Mouse (Mus musculus) brain, adult 10 weeks (tissue): ENCODE measurements around the gene Slc9a3r2. TPM values are rescaled to one million over a fixed set of nuclear protein-coding genes. Genes with fewer than 3 reads are reported as not detected.

Experiments
- polyA plus RNA-seq: library from polyadenylated mRNA; stranded (reverse); fragments of 350-450 nt; fragmentation: Illumina TruSeq; extraction: RNeasy Lipid Tissue Mini Kit (QIAGEN cat#74804); gene quantifications from one replicate; pipeline ENCODE4 v1.2.3, GENCODE M21; 2015; ENCODE audit warnings: low read depth, low replicate concordance

Slc9a3r2 gene
- 49.3 TPM for polyA plus RNA-seq

DNA sequence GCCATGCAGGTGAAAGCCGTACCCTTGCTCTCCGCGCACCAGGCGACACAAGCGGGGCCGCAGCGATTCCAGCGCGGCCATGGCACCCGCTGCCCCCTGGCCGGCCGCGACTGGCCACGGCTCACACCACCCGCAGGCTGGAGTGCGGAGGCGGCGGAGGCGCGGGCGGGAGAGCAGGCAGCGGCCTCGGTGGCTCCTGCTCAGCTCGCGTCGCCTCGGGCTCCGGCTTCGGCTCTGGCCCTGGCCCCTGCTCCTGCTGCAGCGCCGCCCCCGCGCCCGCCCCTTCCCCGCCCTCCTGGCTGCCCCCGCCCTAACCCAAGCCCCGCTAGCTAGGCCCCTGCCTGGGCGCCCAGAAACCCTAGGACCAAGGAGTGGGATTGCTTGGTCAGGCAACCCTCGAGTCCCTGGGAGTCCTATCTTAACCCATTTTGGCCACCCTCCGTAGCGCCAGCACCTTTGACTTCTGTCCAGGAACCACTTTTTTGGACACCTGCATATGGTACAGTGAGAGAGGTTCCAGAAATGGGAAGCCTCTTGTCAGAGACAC lies at the start of gene Slc9a3r2:
TSS of gene Slc9a3r2 (minus strand) at position 258 of the 547 bp plus-strand sequence.

GRCm38 (mm10) chr17:24696011-24696697 lies 46.0 kb upstream of the Slc9a3r2 start, which contains the start of the genes Gfer and Noxo1:
TSS of gene Gfer (minus strand) at chr17:24696156.
TSS of gene Noxo1 (plus strand) at chr17:24696234.

GRCm38 (mm10) chr17:24689251-24690081 lies 39.3 kb upstream of the Slc9a3r2 start, which contains the start of gene Syngr3:
TSS of gene Syngr3 (minus strand) at chr17:24689955.

DNA sequence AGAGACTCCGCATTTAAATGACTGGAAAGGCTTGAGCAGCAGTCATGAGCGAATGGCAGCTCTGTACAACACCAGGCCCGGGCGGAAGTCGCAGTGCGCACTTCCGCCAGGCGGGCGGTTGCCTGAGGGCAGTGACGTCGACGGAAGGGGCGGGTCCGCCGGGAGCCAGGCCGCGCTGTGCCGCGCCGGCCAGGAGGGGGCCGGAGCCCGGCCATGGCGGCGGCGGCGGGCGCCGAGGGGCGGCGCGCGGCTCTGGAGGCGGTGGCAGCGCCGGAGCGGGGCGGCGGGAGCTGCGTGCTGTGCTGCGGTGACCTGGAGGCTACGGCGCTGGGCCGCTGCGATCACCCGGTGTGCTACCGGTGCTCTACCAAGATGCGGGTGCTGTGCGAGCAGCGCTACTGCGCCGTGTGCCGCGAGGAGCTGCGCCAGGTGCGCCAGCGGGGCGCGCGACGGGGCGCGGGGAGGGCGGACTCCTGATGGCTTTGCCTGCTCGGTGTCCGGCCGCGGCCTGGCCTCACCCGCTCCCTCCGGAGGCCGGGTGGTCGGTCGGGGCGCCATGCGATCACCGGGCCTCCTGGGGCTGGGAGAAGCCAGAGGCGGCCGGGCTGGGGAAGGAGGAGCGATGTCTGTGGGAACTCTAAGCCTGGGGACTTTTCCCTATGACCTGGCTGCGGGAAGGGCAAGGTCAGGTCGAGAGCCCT lies 19.6 kb upstream of the Slc9a3r2 start, which contains the start of gene Zfp598:
TSS of gene Zfp598 (plus strand) at position 143 of the 701 bp plus-strand sequence.

GRCm38 (mm10) chr17:24658017-24658758 lies 8.1 kb upstream of the Slc9a3r2 start, which contains the start of gene Npw:
TSS of gene Npw (minus strand) at chr17:24658457.

GRCm38 (mm10) chr17:24632167-24632812 lies 17.8 kb downstream of the Slc9a3r2 start, which contains the start of the genes Tsc2 and Nthl1:
TSS of gene Tsc2 (minus strand) at chr17:24632630.
TSS of gene Nthl1 (plus strand) at chr17:24632680.

Other genes starting within 250 kb of the Slc9a3r2 start
- gene Rnps1, start 235.8 kb downstream of the Slc9a3r2 start, polyA plus RNA-seq: 157 TPM
- gene Eci1, start 223.7 kb downstream of the Slc9a3r2 start, polyA plus RNA-seq: 37.9 TPM
- 8.0 TPM for gene Dnase1l2, start 207.2 kb downstream of the Slc9a3r2 start, polyA plus RNA-seq
- gene E4f1, start 180.0 kb downstream of the Slc9a3r2 start, polyA plus RNA-seq: 26.5 TPM
- 68.9 TPM for gene Pgp, start 179.9 kb downstream of the Slc9a3r2 start, polyA plus RNA-seq
- gene Bricd5, start 176.4 kb downstream of the Slc9a3r2 start, polyA plus RNA-seq: 1.0 TPM
- 41.6 TPM for gene Mlst8, start 171.2 kb downstream of the Slc9a3r2 start, polyA plus RNA-seq
- gene Caskin1, start 161.7 kb downstream of the Slc9a3r2 start, polyA plus RNA-seq: 78.2 TPM
- gene Traf7, start 122.4 kb downstream of the Slc9a3r2 start, polyA plus RNA-seq: 80.2 TPM
- gene Rab26, start 116.1 kb downstream of the Slc9a3r2 start, polyA plus RNA-seq: 59.9 TPM
- gene Pkd1, start 100.5 kb downstream of the Slc9a3r2 start, polyA plus RNA-seq: 45.2 TPM
- 97.7 TPM for gene Tsc2, start 17.7 kb downstream of the Slc9a3r2 start, polyA plus RNA-seq
- 9.6 TPM for gene Nthl1, start 17.6 kb downstream of the Slc9a3r2 start, polyA plus RNA-seq
- gene Npw, start 8.1 kb upstream of the Slc9a3r2 start, polyA plus RNA-seq: not detected
- 31.2 TPM for gene Zfp598, start 19.4 kb upstream of the Slc9a3r2 start, polyA plus RNA-seq
- 193 TPM for gene Syngr3, start 39.6 kb upstream of the Slc9a3r2 start, polyA plus RNA-seq
- 22.1 TPM for gene Gfer, start 45.8 kb upstream of the Slc9a3r2 start, polyA plus RNA-seq
- gene Noxo1, start 45.9 kb upstream of the Slc9a3r2 start, polyA plus RNA-seq: 3.3 TPM
- 28.6 TPM for gene Tbl3, start 57.3 kb upstream of the Slc9a3r2 start, polyA plus RNA-seq
- gene Rnf151, start 67.7 kb upstream of the Slc9a3r2 start, polyA plus RNA-seq: not detected
- gene Rps2, start 67.8 kb upstream of the Slc9a3r2 start, polyA plus RNA-seq: 796 TPM
- 517 TPM for gene Ndufb10, start 74.2 kb upstream of the Slc9a3r2 start, polyA plus RNA-seq
- 1.1 TPM for gene Rpl3l, start 77.5 kb upstream of the Slc9a3r2 start, polyA plus RNA-seq
- 54.9 TPM for gene Msrb1, start 86.3 kb upstream of the Slc9a3r2 start, polyA plus RNA-seq
- gene Hs3st6, start 102.7 kb upstream of the Slc9a3r2 start, polyA plus RNA-seq: not detected
- not detected for gene Meiob, start 154.0 kb upstream of the Slc9a3r2 start, polyA plus RNA-seq
- gene Hagh, start 189.8 kb upstream of the Slc9a3r2 start, polyA plus RNA-seq: 182 TPM
- 30.6 TPM for gene Fahd1, start 200.0 kb upstream of the Slc9a3r2 start, polyA plus RNA-seq
- not detected for gene Igfals, start 215.7 kb upstream of the Slc9a3r2 start, polyA plus RNA-seq
- gene Nubp2, start 236.0 kb upstream of the Slc9a3r2 start, polyA plus RNA-seq: 42.4 TPM
- gene Spsb3, start 236.3 kb upstream of the Slc9a3r2 start, polyA plus RNA-seq: 74.8 TPM
- 29.7 TPM for gene Eme2, start 244.8 kb upstream of the Slc9a3r2 start, polyA plus RNA-seq
- 84.8 TPM for gene Mrps34, start 244.8 kb upstream of the Slc9a3r2 start, polyA plus RNA-seq
- gene Nme3, start 246.2 kb upstream of the Slc9a3r2 start, polyA plus RNA-seq: 78.4 TPM